Mouse (Mus musculus): ENCODE measurements at regions not wholly inside any gene's neighbourhood (a gene's known extent, or its start where the extent isn't known, plus 50 kb on each side); places are given as distances from the start of the nearest gene placed in this dataset.

- DNase-seq = no peak
These were observed 212.6 kb downstream of the Pik3r1 start for GRCm38 (mm10) chr13:101555371-101555874.

GRCm38 (mm10) chr13:101553131-101553549, 214.9 kb downstream of the Pik3r1 start:
- no peak for DNase-seq

GRCm38 (mm10) chr13:101552451-101552850, 215.6 kb downstream of the Pik3r1 start:
- no peak for DNase-seq

- DNase-seq = no peak
These were observed 216.9 kb downstream of the Pik3r1 start for GRCm38 (mm10) chr13:101551068-101551467.

GRCm38 (mm10) chr13:101550526-101550925, 217.5 kb downstream of the Pik3r1 start:
- no peak for DNase-seq

- no peak for DNase-seq
These were observed 220.1 kb downstream of the Pik3r1 start for GRCm38 (mm10) chr13:101547887-101548286.

GRCm38 (mm10) chr13:101547365-101547764, 220.7 kb downstream of the Pik3r1 start:
- no peak for DNase-seq

GRCm38 (mm10) chr13:101545344-101546181, 222.5 kb downstream of the Pik3r1 start:
- DNase-seq = no peak

GRCm38 (mm10) chr13:101540391-101541191, 227.4 kb downstream of the Pik3r1 start:
- no peak for DNase-seq

- DNase-seq = no peak
These were observed 229.9 kb downstream of the Pik3r1 start for GRCm38 (mm10) chr13:101538110-101538509.

GRCm38 (mm10) chr13:101536019-101536418, 232.0 kb downstream of the Pik3r1 start:
- DNase-seq = no peak

- DNase-seq = no peak
These were observed 232.6 kb downstream of the Pik3r1 start for GRCm38 (mm10) chr13:101535331-101535866.

GRCm38 (mm10) chr13:101534490-101534889, 233.5 kb downstream of the Pik3r1 start:
- no peak for DNase-seq

- DNase-seq = no peak
These were observed 235.1 kb downstream of the Pik3r1 start for GRCm38 (mm10) chr13:101532913-101533312.

- no peak for DNase-seq
These were observed 240.3 kb downstream of the Pik3r1 start for GRCm38 (mm10) chr13:101527691-101528090.

GRCm38 (mm10) chr13:101524781-101525180, 243.2 kb downstream of the Pik3r1 start:
- DNase-seq = no peak

- no peak for DNase-seq
These were observed 243.8 kb downstream of the Pik3r1 start for GRCm38 (mm10) chr13:101524223-101524622.

GRCm38 (mm10) chr13:101523492-101523891, 244.5 kb downstream of the Pik3r1 start:
- no peak for DNase-seq

GRCm38 (mm10) chr13:101522597-101522996, 245.4 kb downstream of the Pik3r1 start:
- no peak for DNase-seq

- DNase-seq = no peak
These were observed 254.7 kb downstream of the Pik3r1 start for GRCm38 (mm10) chr13:101513354-101513753.

GRCm38 (mm10) chr13:101509946-101510345, 258.1 kb downstream of the Pik3r1 start:
- DNase-seq = peak; percentile 43

GRCm38 (mm10) chr13:101508331-101508730, 259.7 kb downstream of the Pik3r1 start:
- DNase-seq = no peak

GRCm38 (mm10) chr13:101506696-101507095, 261.3 kb downstream of the Pik3r1 start:
- no peak for DNase-seq

Data from retina, postnatal 1 day (tissue).